Mouse (Mus musculus) G1E (cell line): Measurements from ENCODE around the gene Gm33543. TPM values are rescaled to one million over a fixed set of nuclear protein-coding genes. Genes with fewer than 3 reads are reported as not detected.

Experiments used
- ATAC-seq: 2 replicates; pipeline ENCODE4 v1.8.0; 2016; ENCODE audit warnings: mild to moderate bottlenecking; ENCODE audit not compliant: insufficient number of reproducible peaks, poor library complexity, low FRiP score, severe bottlenecking; ENCODE audit errors: extremely low read depth
- DNase-seq: peaks from one replicate; pipeline ENCODE4 v3.0.0; 2012; ENCODE audit warnings: low spot score
- H3K27me3 ChIP-seq: 2 replicates; pipeline ENCODE4 v1.6.1; 2012; ENCODE audit warnings: mild to moderate bottlenecking, low read length, inconsistent platforms; ENCODE audit not compliant: insufficient read depth
- H3K36me3 ChIP-seq: replicated peaks from 2 replicates; pipeline ENCODE3; 2012; ENCODE audit warnings: mild to moderate bottlenecking, inconsistent platforms
- H3K4me1 ChIP-seq: 2 replicates; pipeline ENCODE4 v1.6.1; 2012; ENCODE audit warnings: low read depth, low read length, inconsistent platforms, mixed read lengths; ENCODE audit not compliant: insufficient read depth
- H3K4me3 ChIP-seq: 2 replicates; pipeline ENCODE4 v1.5.1; 2012; ENCODE audit warnings: low read depth, mild to moderate bottlenecking, inconsistent platforms, low read length, moderate library complexity, mixed read lengths
- H3K9me3 ChIP-seq: replicated peaks from 2 replicates; pipeline ENCODE4 v1.6.1; 2012; ENCODE audit warnings: inconsistent platforms
- CTCF ChIP-seq: IDR thresholded peaks from 2 replicates; pipeline ENCODE4 v1.5.1; 2012; ENCODE audit warnings: low read depth, low read length, inconsistent platforms, mixed read lengths
- GATA1 ChIP-seq: IDR thresholded peaks from 2 replicates; pipeline ENCODE4 v1.6.1; 2012; ENCODE audit warnings: borderline replicate concordance, low read length, inconsistent platforms, mixed read lengths
- GATA2 ChIP-seq: IDR thresholded peaks from 2 replicates; pipeline ENCODE4 v1.6.1; 2012; ENCODE audit warnings: low read depth, low read length, inconsistent platforms, borderline replicate concordance
- POLR2AphosphoS5 ChIP-seq: IDR thresholded peaks from 2 replicates; pipeline ENCODE4 v1.6.1; 2012; ENCODE audit warnings: low read depth, low read length, inconsistent platforms; ENCODE audit not compliant: insufficient replicate concordance
- TAL1 ChIP-seq: conservative IDR thresholded peaks from 2 replicates; pipeline ENCODE4 v1.6.1; 2012; ENCODE audit warnings: low read depth, low read length, inconsistent platforms, mixed read lengths
- polyA plus RNA-seq: library from polyadenylated mRNA; stranded (reverse); fragments of >175 nt; gene quantifications from 2 replicates; pipeline ENCODE4 v1.2.3, GENCODE M21; 2012
- total RNA-seq, 2 experiments: library from RNA; stranded (forward) in 1 of 2; stranded (reverse) in 1 of 2; fragments of 200-1000 nt in 1 of 2; fragments of >200 nt in 1 of 2; fragmentation: Nextera tagmentation in 1 of 2; gene quantifications; 2 replicates each; pipeline ENCODE4 v1.2.3; 2014 to 2017

Gene Gm33543
- total and polyA plus RNA-seq, 3 experiments: 0.16 TPM; not detected in 2

DNA sequence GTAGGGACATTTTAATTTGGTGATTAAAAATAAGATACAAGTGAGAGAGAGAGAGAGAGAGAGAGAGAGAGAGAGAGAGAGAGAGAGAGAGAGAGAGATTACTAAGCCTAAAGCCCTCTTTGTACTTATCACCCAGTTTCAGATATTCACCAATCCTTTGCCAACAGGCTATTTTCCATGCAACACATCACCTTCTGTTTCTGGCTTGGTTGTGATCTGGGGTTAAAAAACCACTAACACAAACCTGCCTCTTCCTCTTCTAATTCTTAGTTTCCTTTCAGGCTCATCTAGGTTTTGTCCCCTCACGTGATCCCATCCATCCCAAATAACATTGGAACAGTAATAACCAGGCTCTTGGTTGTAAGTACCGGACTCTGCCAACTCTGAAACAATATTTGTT, 24.2 kb downstream of the Gm33543 start:
- Histone ChIP-seq H3K9me3 (no peaks in the 10 kb centered on the region), H3K36me3 (no peaks in the 10 kb centered on the region), H3K4me3 (no peak overlapping the region), H3K4me1 (no peaks in the 10 kb centered on the region), H3K27me3 (no peaks in the 10 kb centered on the region)
- no peak for TF ChIP-seq GATA2
- no peak for TF ChIP-seq CTCF
- no peak for TF ChIP-seq TAL1
- TF ChIP-seq GATA1: no peak
- no peak for TF ChIP-seq POLR2AphosphoS5
- DNase-seq: no peak
- no peak for ATAC-seq

GRCm38 (mm10) chr10:95817419-95818161, 25.1 kb downstream of the Gm33543 start:
- Histone ChIP-seq H3K27me3 (no peaks in the 10 kb centered on the region), H3K4me1 (no peaks in the 10 kb centered on the region), H3K9me3 (no peaks in the 10 kb centered on the region), H3K36me3 (no peaks in the 10 kb centered on the region), H3K4me3 (no peak overlapping the region)
- TF ChIP-seq TAL1 (no peak), POLR2AphosphoS5 (no peak), GATA2 (no peak), CTCF (no peak), GATA1 (no peak)
- DNase-seq (no peak), ATAC-seq (no peak)

DNA sequence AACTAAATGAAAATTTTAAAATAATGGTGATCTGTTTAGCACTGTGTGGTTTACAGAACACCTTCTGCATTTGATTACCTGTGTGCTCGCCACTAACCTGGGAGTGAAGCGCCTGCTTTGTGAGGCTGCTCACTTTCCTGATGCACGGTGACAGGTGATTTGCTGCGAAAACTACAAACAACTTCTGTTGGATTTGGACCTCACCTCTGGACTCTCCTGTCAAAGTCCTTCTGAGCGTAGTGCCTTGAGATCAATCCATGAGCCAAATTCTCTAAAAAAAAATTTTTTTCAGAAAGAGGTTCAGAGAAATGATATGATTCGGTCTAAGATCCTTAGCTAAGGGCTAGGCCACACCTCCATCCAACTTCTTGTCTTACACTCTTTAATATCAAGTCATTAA, 28.4 kb downstream of the Gm33543 start:
- TF ChIP-seq GATA1 (no peak), CTCF (no peak), POLR2AphosphoS5 (no peak), TAL1 (no peak), GATA2 (no peak)
- Histone ChIP-seq H3K9me3 (no peaks in the 10 kb centered on the region), H3K4me3 (no peak overlapping the region), H3K27me3 (no peaks in the 10 kb centered on the region), H3K4me1 (no peaks in the 10 kb centered on the region), H3K36me3 (no peaks in the 10 kb centered on the region)
- DNase-seq: no peak
- ATAC-seq: no peak

- DNase-seq (no peak), ATAC-seq (no peak)
- no peaks in the 10 kb centered on the region for H3K27me3 ChIP-seq
- H3K9me3 ChIP-seq: no peaks in the 10 kb centered on the region
- no peak overlapping the region for H3K4me3 ChIP-seq
- no peak for TF ChIP-seq POLR2AphosphoS5
- TF ChIP-seq CTCF: no peak
- no peak for TF ChIP-seq TAL1
- no peak for TF ChIP-seq GATA1
- TF ChIP-seq GATA2: no peak
- no peaks in the 10 kb centered on the region for H3K4me1 ChIP-seq
- H3K36me3 ChIP-seq: no peaks in the 10 kb centered on the region
Observed at GRCm38 (mm10) chr10:95811869-95812268, 30.9 kb downstream of the Gm33543 start.

DNA sequence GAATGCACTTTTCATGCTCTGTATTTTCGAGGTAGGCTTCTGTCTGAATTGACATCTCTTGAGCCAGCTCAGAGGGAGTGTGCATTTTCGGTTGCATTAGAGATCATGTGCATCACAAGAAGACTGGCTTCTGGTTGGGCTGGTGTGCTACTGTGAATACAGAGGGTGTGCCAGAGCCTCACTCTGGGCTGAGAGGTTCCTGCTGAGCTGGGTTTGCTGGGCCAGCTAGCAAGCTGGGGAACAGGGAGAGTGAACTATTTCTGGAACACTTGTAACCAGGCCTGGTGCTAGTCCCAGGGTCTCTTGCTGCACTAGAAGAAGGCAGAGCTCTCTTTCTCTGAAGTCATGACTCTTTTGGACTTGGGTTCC, 41.3 kb downstream of the Gm33543 start:
- Histone ChIP-seq H3K36me3 (no peaks in the 10 kb centered on the region), H3K27me3 (no peaks in the 10 kb centered on the region), H3K4me1 (no peaks in the 10 kb centered on the region), H3K9me3 (no peaks in the 10 kb centered on the region), H3K4me3 (no peak overlapping the region)
- DNase-seq: no peak
- no peak for ATAC-seq
- TF ChIP-seq TAL1: no peak
- TF ChIP-seq GATA1: no peak
- TF ChIP-seq CTCF: no peak
- no peak for TF ChIP-seq POLR2AphosphoS5

GRCm38 (mm10) chr10:95800693-95801442, 41.9 kb downstream of the Gm33543 start:
- no peak for DNase-seq
- H3K36me3 ChIP-seq: no peaks in the 10 kb centered on the region
- H3K9me3 ChIP-seq: no peaks in the 10 kb centered on the region
- no peak for ATAC-seq
- no peak overlapping the region for H3K4me3 ChIP-seq
- H3K27me3 ChIP-seq: no peaks in the 10 kb centered on the region
- no peaks in the 10 kb centered on the region for H3K4me1 ChIP-seq
- TF ChIP-seq CTCF (no peak), GATA1 (no peak), POLR2AphosphoS5 (no peak), TAL1 (no peak), GATA2 (no peak)
